Mouse (Mus musculus): ENCODE results near the gene Pet100. TPM values are rescaled to one million over a fixed set of nuclear protein-coding genes. Genes with fewer than 3 reads are reported as not detected.
A peak's percentile ranks its signal among the peaks of the same experiment; 100 is the strongest.

Pet100 gene
- total RNA-seq, 2 experiments from 2014 or later = 80.0 to 95.8 TPM

DNA sequence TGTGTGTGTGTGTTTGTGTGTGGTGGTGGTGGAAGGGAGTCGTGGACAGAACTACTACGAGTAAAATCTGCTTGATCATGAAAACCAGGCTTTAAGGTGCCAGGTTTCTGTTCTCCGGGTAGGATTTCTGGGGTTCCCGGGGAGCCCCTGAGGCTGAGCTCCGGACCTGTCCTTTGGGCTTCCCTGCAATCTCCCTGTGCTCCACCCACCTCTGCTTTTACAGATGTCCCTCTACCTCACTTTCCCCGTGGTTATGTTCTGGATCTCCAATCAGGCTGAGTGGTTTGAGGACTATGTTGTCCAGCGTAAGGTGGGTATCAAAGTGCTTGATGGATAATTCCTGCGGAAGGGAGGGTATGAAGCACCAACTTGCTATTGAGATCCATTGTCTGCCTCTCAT, 771 bp downstream of the Pet100 start:
- DNase-seq (ENCODE audit: low spot score in 2 of 2) = no peak

DNA sequence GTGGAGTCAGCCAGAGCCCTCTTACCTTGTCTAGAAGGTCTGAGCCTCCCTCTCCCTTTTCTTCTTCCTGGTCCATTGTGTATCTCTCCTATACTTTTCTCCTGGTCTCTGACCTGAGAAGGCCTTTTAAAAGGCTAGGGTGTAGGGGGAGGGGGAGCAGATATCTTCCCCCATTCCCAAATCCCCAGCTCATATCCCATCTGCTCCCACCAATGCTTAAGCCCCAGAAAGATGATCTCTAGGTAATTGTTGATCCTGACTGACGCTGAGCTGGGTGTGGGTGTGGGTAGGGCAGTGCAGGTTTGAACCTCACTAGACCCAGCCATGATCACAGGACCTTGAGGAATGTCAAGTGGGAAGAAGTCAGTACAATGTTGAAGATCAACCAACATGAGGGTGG, 4.1 kb downstream of the Pet100 start, which contains the start of gene Pcp2:
Gene Pcp2 (minus strand): TSS at position 101 of the 400 bp plus-strand sequence.
- DNase-seq (ENCODE audit: low spot score in 2 of 2) = no peak

DNA sequence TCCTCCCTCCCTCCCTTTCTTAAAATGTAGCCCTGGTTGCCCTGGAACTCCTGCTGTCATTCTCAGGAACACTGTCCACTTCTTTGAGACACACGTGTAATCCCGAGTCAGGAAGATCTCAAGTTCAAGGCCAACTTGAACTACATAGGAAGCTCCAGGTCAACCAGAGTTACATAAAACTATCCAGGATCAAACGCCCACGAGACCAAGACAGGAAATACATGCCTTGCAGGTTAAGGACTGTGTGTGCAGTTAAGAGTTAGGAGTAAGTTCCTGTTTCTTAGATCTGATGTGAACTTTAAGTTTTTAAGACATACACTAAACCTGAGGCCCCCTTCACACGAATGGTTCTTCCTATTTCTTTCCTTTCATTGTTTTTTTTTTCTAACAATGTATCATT, 5.6 kb downstream of the Pet100 start:
- DNase-seq (ENCODE audit: low spot score in 2 of 2) = no peak

DNA sequence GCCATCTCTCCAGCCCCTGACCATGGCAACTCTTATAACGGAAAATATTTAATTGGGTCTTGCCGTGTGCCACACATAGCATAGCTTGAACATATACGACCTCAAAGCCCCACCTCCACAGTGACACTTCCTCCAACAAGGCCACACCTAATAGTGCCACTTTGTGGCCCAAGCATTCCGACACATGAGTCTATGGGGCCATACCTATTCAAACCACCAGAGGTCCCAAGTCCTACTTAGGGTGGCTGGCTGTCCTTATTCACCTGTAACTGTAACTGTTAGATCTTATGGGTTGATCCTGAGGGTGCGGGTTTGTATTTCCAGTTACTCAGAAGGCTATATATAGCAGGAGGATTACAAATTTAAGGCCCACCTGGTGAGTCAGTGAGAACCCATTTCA, 6.7 kb downstream of the Pet100 start:
- no peak for DNase-seq (ENCODE audit: low spot score in 2 of 2)

DNA sequence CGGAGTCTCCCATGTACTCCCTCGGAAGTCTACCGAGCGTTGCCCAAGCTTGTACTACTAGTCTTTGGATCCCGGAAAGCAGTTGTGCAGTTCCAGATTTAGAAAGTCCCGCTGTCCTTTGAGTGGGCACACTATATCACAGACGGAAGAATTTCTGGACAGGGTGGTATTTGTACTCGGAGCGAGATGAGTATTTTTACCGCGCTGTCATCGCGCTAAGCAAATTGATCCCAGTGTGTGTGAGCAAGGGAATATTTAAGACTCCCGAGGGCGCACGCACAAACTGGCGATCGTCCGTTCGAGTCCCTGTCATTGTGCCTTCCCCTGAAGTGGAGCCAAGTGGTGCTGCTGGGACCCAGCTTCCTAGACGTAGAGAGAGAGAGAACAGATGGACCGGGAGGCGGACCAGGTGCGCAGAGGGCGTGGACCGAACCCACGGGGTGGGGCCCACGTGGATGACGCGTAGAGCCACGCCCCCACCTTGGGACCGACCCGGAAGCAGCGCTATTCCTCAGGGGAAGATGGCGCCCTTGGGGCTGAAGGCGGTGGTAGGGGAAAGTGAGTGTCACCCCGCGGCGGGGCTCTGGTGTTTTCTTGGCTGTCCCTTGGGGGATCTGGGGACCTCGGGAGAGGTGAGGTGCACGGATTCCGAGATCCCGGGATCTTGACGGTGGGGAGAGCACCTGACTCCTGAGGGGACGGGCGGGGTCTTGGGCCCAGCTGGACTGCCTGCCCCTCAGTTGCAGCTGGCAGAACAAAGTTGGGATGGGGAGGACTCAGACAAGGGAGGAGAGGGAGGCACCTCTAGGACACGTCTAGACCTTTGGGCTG, 9.5 kb downstream of the Pet100 start, which contains the start of gene Stxbp2:
Gene Stxbp2 (plus strand): TSS at position 309 of the 831 bp plus-strand sequence.
- peak in 1 of 2 experiments; percentile 66 for DNase-seq (ENCODE audit: low spot score in 2 of 2)

DNA sequence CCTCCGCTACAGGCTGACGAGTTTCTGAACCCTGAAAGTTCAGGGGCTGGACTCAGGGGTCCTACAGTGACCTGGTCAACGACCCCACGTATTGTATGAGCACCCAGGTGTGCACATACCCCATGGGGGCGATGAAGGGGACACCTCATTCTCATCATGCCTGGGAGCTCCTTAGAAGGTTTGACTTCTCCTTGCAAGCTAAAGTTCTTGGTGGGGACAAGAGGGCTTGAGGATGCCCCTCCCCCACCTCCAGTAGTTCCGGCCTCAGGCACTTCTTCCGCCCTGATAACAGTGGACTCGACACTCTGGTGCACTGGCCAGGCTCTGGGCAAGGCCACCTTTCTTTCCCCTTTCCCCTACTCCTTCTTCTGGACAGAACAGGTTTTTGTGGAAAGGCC, 10.1 kb downstream of the Pet100 start:
- no peak for DNase-seq (ENCODE audit: low spot score in 2 of 2)

DNA sequence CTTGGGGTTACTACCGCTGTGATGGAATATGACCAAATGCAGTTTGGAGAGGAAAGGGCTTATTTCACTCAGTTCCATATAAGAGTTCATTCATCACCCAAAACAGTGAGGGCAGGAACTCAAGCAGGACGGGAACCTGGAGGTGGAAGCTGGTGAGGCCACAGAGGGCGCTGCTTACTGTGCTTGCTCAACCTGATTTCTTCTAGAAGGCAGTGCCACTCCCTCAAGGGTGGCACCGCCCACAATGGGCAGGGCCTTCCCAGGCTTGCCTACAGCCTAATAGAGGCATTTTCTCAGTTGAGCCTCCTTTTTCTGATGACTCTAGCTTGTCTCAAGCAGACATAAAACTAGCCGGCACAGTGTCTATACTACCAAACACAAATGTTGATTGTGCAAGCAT, 24.5 kb downstream of the Pet100 start:
- DNase-seq (ENCODE audit: low spot score in 2 of 2) = no peak

DNA sequence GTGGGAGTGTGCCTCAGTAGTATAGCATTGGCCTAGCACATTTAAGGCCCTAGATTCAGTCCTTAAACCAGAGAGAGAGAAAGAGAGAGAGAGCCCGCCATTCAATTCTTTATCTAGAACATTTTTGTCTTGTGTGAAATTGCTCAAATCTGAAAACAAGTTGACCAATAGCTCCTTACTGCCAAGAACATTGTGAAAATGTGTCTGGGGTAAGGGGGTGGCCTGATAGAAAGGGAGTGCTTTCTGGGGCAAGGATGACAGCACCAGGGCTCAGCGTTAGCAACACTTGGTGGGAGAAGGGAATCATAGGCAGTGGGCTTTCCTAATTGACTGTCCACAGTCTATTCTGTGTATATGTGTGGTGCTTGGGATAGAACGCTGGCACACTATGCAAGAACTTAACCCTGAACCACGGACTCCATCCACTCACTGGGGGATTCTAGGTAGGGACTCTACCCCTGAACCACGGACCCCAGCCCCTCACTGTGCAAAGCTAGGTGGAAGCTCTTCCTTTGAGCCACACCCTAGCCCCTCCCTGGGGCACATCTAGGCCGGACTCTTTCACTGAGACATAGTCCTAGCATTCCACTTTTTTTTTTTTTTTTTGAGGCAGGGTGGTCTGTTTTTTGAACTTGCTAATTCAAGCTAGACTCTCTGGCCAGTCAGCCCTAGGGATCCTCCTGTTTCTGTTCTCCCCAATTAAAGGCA, 25.6 kb downstream of the Pet100 start:
- DNase-seq (ENCODE audit: low spot score in 2 of 2) = no peak

DNA sequence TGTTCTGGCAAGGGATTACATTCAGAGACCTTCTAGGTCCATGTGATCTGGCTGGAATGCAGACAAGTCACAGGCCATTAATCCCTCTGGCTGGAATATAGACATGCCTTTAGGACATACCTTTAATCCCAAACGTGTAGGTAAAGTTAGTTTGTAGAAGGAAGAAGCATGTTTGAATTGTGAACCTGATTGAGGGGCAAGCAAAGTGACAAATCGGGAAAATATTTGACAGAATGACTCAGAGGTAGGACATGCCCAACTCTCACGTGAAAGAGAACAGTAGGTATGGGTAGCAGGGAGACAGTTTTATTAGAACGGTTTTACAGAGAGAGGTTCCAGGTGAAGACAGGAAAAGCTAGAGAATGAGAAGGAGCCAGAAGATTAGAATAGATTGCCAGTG, 26.2 kb downstream of the Pet100 start:
- DNase-seq (ENCODE audit: low spot score in 2 of 2) = no peak

DNA sequence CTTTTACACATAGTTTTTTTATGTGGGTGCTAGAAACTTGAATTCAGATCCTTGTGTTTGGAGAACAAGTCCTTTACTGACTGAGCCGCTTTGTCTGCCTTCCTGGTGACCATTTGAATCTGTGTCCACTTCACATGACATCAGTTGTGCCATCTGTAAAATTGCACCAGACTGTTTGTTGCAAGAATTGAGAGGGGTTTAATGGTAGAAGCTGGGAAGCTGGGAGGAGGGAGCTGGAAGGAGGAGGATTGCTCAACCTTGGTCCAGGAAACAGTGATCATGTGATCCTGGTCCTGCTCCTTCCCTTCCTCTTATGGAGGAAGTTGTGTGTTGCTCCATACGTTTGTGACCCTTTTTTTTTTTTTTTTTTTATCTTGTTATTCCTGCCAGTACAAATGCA, 26.9 kb downstream of the Pet100 start:
- DNase-seq (ENCODE audit: low spot score in 2 of 2) = no peak

DNA sequence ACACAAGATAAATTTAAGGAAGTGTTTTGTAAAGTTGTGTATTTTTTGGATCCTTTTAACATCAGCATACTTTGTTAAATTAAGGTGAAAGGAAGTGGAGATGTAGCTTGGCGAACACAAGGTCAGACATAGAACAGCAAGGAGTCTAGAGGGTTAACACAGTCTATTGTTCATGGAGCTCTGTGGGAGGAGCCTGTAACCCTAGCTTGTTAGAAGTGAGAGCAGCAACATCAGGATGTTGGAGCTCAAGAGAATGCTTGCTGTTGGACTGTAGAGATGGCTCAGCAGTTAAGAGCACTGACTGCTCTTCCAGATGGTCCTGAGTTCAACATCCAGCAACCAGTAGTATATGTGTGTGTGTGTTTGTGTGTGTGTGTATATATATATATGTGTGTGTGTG, 27.6 kb downstream of the Pet100 start:
- DNase-seq (ENCODE audit: low spot score in 2 of 2) = no peak

DNA sequence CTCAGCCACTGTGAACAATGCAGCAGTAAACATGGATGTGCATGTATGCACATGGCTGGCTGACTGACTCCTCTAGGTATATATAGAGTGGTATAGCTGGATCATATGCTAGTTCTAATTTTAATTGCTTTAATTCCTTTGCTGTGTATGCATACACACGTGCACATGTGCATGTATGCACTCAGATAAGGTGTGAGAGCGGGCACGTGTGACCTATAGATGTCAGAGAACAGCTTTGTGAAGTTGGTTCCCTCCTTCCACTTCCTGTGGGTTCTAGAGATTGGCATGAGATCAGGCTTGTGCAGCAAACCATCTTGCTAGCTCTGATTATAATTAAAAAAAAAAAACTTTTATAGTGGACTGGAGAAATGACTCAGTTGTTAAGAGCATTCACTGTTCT, 31.5 kb downstream of the Pet100 start:
- DNase-seq (ENCODE audit: low spot score in 2 of 2) = no peak

DNA sequence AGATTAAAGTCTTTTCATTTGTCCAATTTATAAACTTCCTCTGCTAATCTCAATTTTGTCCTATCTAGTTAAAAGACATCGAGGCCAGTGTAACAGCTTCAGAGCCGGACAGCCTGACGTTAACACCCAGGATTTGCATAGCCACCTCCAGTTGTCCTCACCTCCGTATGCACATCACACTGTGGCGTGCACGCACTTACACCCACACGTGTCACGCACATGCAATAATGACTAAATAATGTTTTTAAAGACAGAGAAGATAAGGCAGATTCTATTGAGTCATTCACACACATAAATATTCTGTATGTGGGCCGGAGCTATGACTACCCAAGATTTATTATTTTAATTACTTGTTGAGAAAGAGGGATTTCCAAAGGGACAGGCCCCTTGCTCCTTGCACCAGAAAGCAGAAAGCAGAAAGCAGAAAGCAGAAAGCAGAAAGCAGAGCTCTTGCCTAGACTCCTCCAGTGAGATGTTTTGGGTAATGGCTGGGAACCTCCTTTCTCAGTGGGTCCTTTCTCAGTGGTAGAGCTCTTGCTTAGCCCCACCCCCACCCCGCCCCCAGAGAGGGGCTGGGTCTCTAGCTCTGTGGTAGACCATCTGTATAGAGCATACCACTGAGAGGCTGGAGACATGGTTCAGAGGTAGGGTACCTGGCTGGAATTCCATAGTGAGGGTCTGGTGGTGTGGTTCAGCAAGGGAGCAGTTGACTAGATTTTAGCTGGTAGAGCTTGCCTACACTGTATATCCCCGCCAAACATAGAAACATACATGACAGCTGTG, 33.6 kb downstream of the Pet100 start:
- no peak for DNase-seq (ENCODE audit: low spot score in 2 of 2)

DNA sequence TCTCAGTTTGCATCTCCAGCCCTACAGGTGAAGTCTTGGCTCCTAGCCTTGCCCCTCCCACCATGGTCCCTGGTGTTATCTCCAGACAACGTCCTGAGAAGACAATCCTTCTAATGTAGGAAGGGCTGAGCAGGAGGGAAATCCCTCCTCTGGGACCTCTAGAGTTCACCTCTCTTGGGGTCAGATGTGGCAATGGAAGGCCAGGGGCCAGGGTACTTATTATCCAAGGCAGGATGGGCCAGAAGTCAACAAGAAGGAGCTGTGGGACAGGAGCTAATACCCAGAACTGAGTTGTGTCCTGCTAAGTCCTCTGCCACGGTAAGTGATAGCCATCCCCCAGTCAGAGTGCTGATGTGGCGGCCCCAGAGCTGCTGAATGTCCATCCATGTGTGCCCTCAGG, 34.2 kb downstream of the Pet100 start, which contains the start of gene Retn:
Gene Retn (plus strand): TSS at position 245 of the 400 bp plus-strand sequence.
- DNase-seq (ENCODE audit: low spot score in 2 of 2) = no peak

DNA sequence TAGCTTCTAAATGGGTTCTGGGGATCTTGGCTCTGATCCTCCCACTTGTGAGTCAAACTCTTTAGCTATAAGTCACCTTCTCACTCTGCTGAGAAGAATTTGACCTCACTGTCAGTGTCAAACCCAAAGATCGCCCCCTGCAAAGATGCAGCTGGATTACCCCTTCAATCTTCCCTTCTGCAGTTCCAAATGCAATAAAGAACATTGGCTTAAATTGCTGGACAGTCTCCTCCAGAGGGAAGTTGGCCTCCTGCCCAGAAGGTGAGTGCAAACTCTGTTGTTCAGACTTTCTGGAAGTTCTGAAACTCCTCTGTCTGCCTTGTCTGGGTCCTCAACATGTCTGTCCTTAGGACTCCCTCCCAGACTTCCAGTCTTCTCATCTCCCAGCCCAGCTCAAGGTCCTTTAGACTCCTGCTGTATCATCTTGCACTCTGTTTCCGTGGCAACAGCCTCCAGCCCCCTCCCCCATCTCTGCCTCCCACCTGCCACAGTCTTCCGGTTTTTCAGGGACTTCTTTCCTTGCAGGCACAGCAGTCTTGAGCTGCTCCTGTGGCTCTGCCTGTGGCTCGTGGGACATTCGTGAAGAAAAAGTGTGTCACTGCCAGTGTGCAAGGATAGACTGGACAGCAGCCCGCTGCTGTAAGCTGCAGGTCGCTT, 35.5 kb downstream of the Pet100 start:
- no peak for DNase-seq (ENCODE audit: low spot score in 2 of 2)

DNA sequence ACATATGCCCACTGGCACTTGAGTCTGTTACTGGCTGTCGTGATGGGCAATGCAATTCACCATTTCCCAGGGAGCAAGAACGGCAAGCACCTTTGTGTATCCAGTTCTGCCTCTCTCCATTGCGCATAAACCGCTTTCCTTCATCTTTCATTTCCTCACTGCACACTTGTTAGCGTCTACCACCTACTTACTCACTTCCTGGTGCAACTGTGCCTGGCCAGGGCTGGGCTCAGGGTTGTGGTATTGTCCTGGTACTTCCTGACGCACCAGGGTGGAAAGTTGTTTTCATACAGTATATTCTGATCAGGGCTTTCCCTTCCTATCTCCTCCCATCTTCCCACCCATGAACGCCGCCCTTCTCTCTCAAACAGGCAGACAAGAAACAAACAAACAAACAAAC, 39.5 kb downstream of the Pet100 start:
- no peak for DNase-seq (ENCODE audit: low spot score in 2 of 2)

DNA sequence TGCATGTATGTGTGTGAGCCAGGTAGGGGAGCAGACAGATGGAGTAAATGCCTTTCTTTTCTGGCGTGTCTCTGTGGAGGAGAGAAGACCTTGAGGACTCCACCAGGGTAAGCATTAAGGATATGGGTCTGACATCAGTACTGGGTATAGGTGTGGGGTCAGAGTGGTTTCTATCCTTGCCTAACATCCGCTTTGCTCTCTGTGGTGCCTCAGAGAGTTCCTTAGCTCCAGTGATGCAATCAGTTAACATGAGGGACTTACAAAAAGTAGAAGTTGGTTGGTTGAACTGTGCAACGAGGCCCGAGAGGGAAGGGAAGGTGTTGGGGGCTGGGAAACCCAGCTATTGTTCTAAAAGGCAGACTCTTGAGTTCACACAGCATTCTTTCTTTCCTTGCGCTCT, 43.1 kb downstream of the Pet100 start:
- DNase-seq (ENCODE audit: low spot score in 2 of 2) = no peak

DNA sequence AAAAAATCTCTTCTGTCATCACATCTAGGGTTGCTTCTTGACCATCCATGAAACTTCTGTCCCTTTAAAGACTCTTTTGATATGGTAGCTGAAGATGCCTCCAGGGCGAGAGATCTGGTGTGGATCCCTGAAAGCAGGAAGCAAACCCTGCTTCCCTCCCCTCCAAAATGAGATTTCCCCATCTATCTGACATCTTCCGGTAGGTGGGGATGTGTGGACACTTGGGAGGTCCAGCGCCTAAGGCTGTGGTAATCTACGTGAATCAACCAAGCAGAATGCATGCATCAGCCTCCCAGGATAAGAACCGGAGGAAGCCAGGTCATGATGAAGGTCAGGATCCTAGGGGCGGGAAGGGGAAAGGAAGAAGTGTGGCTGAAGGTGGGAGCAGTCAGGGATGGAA, 44.2 kb downstream of the Pet100 start, which contains the start of gene Mcemp1:
Gene Mcemp1 (plus strand): TSS at position 248 of the 400 bp plus-strand sequence.
- DNase-seq (ENCODE audit: low spot score in 2 of 2) = no peak

DNA sequence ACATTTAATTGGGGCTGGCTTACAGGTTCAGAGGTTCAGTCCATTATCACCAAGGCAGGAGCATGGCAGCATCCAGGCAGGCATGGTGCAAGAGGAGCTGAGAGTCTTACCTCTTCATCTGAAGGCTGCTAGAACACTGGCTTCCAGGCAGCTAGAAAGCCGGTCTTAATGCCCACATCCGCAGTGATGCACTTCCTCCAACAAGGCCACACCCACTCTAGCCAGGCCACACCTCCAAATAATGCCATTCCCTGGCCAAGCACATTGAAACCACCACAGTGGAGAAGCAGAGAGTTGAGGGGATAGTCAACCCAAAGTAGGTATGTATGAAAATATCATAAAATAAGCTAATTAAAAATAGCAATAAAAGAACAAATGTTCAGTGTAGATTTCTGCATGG, 49.0 kb downstream of the Pet100 start:
- DNase-seq (ENCODE audit: low spot score in 2 of 2) = no peak

DNA sequence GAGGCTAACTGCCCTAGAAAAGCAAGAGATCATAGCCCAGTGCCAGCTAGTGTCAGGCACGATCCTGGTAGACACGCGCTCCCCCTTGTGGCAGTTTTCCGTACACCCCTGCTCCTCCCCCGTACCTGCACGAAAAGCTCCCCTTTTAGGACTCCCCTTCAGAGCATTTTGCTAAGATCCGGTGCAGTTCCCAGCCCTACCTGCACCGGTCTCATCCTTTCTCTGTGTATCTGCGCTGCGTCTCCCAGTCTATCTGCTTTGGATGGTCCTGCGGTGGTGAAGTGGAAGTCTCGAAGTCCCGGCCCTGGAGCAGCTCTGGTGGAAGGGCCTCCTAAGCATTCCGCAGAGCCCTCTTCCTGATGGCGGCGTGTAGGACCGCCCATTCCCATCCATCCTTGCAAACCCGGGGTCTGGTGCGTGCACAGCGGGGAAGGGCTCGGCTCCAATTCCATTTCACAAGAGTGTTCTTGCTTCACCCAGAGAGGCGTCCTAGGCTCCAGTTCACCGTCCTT, 50.7 kb downstream of the Pet100 start, which contains the start of gene Fcor:
Gene Fcor (minus strand): TSS at position 383 of the 512 bp plus-strand sequence.
- DNase-seq (ENCODE audit: low spot score in 2 of 2) = peak; percentile 87 to 88

DNA sequence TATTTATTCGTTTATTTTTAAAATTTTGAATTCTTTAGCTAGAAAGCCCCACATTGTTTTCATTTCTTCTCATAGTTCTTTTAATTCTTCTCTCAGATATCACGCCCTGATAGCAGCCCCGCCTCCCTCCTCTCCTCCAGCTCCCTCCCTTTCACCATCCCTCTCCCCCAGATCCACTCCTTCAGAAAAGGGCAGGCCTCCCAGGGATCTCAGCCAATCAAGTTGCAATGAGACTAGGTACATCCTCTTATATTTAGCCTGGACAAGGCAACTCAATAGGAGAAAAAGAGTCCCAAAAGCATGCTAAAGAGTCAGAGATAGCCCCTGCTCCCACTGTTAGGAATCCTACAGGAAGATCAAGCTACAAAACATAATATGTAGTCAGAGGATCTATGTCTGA, 53.3 kb downstream of the Pet100 start:
- no peak for DNase-seq (ENCODE audit: low spot score in 2 of 2)
